Mouse (Mus musculus): ENCODE data around the gene Pi4kb. TPM values are rescaled to one million over a fixed set of nuclear protein-coding genes. Genes with fewer than 3 reads are reported as not detected.

Pi4kb gene
- total RNA-seq (2023) = 10 to 100 TPM; 35.3 to 38.0 TPM

DNA sequence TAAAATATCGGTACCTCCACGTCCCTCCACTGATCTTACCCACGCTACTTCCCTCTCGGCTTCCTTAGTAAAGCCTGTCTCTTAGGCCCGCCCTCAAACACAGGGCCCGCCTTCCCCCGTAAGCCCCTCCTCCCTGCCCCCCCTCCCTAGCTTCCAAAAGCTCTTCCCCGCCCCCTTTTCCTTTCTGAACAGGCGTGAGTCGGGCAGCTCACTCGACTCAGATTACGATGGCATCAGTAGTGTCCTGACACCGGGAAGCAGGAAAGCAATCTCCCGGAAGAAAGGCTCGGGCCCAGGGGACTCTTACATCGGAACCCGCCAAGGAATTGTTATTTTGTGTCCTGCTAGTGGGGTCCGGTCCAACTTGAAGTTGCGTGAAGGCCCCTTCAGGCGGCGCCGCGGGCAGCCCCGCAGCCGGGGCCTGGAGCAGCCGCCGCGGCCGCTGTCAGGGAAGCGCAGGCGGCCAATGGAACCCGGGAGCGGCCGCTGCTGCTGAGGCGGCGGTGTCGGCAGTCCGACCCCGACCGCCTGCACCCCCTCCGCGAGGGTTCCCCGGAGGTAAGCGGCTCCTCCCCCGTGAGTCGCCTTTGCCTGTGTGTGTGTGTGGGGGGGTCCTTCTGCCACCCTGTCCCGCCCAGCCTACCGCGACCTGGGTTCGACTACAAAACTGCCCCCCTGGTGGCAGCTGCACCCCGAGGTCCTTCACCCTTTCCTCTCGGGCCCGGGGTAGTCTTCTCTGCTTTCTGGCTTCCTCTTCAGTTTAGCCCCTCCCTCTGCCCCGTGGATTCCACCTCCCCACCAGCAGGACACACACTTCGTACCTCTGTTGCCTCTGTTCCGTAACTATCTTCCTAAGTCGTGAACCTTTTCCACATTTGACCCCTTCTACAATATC, at the start of gene Pi4kb:
TSS of gene Pi4kb (plus strand) at position 204 of the 895 bp plus-strand sequence.

DNA sequence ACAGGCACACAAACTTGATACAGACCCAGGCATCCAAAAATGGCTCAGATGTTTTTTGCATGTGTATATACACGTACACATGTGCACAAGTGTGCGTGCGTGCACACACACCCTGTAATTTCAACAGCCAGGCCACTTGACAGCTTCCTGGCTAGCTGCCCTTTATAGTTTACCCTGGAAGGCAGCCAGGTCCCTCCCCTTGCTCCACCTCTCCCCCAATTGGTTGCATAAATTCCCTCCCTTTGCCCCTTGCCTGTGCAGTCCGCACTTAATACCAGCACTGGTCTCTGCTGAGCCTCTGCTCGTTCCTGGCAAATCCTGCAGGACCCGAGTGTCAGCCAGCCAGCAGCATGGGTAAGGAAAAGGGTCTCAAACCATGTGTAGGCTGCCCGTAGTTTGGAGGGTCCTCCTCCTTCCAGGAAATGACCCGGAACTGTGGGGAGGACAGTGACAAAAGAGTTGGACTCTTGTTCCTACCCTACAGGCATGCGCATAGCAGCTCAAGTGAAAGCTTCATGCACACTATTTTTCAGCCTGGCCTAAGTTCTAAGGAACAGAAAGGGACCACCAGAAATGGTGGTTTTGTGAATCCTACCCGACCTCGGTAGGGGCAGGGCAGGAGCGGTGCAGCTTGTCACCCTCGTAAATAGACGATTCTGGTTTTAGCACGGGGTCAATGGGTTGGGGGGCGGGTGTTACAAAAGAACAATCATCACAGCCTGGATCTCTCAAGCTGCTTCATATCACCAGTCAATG, 41.5 kb upstream of the Pi4kb start, which contains the start of gene Selenbp1:
TSS of gene Selenbp1 (plus strand) at position 248 of the 756 bp plus-strand sequence.

DNA sequence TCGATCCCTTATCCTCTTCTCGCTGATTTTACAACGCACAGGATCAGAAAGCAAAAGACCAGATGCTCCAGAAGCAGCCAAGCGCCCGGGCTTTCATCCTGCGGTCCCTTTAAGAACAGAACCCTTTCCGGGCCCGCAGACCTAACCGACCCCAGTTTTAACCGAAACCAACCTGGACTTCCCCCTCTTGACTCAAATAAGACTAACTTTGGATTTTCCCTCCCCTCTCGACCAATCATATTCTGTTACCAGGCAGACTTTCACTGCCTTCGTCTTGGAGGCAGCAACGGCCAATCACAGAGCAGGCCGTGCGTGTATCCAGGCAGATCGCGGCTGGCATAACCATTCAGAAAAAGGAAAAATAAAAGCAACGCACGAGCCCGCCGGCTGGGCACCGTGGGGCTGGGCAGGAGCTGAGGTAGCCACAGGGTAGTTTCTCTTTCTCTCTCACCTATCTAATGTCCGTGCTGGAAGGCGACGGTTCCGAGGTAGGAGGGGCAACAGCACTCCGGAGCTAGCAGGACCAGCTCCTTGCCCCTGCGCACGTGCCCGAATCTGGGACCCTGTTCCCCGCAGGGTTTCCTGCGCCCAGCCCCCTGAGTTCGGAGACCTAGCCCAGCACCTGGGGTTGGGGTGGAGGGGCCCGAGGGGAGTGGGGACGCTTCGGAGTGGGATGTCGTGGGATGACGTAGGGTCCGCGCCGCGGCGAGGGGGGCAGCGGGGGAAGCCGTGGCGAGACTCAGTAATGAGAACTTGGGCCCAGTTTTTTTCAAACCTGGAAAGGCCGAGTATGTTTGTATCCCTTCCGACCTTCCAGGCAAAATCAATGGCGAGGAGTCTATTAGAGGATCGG, 20.5 kb upstream of the Pi4kb start, which contains the start of gene Rfx5:
TSS of gene Rfx5 (plus strand) at position 312 of the 853 bp plus-strand sequence.

DNA sequence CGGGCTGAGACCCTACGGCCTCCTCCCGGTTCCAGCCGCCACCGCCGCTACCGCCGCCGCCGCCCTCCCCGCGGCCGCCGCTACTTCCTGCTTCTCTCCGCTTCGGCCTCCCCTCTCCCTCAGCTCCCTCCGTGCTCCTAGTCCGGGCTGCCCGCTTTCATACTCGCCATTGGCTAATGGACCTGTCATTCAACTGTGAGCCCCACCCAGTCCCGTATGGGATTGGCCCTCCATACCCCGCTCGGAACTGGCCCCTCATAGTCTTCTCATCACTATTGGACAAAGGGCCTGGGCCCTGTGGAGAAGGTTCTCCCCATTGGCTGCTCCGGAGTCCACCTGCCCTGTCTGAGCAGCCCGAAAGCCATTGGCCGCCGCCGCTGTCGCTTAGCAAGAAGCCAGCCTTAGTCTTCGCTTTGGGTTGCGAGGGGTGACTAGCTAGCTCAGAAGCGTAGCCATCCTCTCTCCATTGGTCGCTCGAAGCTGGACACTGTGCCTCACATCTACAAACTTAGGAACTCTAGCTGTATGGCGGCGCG, 40.9 kb downstream of the Pi4kb start, which contains the start of gene Zfp687:
TSS of gene Zfp687 (minus strand) at position 112 of the 536 bp plus-strand sequence.

DNA sequence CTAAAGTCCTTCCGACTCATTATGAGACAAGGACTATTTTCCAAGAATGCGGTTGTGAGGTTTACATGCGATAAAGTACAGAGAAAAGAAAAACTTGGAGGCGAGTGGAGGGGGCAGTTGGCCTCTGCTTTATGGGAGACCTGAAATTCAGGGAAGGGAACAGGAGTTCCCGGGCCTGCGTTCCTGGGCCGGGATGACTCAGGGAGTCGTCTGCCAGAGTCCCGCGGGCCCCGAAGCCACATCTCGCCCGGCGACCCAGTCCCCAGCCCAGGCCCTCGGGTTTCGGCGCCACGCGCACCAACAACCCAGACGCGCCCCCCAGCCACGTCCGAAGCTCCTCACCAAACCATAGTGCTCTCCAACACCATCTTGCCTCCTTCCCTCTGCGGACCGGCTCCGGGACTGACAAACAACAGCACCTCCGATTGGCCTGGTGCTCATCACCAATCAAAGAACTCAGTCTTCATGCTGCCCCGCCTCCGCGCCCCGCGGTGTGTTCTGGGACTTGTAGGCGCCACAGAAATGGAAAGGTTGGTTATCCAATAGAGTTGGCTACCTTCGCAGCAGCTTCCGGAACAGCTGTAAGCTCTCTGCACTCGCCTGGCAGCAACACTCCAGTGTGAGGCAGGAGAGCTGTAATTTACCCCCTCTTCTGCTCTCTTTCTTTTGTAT, 67.8 kb downstream of the Pi4kb start, which contains the start of gene Psmd4:
TSS of gene Psmd4 (minus strand) at position 449 of the 672 bp plus-strand sequence.

Other genes with a start within 250 kb of the Pi4kb start
- gene Cgn, start 188.2 kb upstream of the Pi4kb start, total RNA-seq (2023) = 1 to 10 TPM; 2.5 to 3.0 TPM
- gene Pogz, start 137.2 kb upstream of the Pi4kb start, total RNA-seq (2023) = 10 to 100 TPM; 23.5 to 28.4 TPM
- gene Psmb4, start 87.8 kb upstream of the Pi4kb start, total RNA-seq (2023) = 100 to 1,000 TPM; 191 to 202 TPM
- gene Selenbp1, start 41.7 kb upstream of the Pi4kb start, total RNA-seq (2023) = 10 to 100 TPM; 21.7 to 22.7 TPM
- gene Rfx5, start 20.7 kb upstream of the Pi4kb start, total RNA-seq (2023) = 10 to 100 TPM; 18.2 to 18.3 TPM
- 10 to 100 TPM; 52.3 to 57.1 TPM for gene Zfp687, start 40.7 kb downstream of the Pi4kb start, total RNA-seq (2023)
- gene Psmd4, start 67.9 kb downstream of the Pi4kb start, total RNA-seq (2023) = 10 to 100 TPM; 87.5 to 94.1 TPM
- gene Pip5k1a, start 132.2 kb downstream of the Pi4kb start, total RNA-seq (2023) = 10 to 100 TPM; 24.1 to 25.7 TPM
- 10 to 100 TPM; 31.7 to 35.6 TPM for gene Vps72, start 136.3 kb downstream of the Pi4kb start, total RNA-seq (2023)
- 1 to 10 TPM in 1 of 2 experiments, under 1 TPM in 1; 0.91 to 1.3 TPM for gene Tmod4, start 149.7 kb downstream of the Pi4kb start, total RNA-seq (2023)
- gene Scnm1, start 159.3 kb downstream of the Pi4kb start, total RNA-seq (2023) = 10 to 100 TPM; 40.4 to 48.0 TPM
- 1 to 10 TPM; 2.0 to 2.4 TPM for gene Lysmd1, start 159.4 kb downstream of the Pi4kb start, total RNA-seq (2023)
- 10 to 100 TPM; 91.8 to 96.8 TPM for gene Tnfaip8l2, start 167.6 kb downstream of the Pi4kb start, total RNA-seq (2023)
- under 1 TPM; 0.26 to 0.33 TPM for gene Sema6c, start 185.7 kb downstream of the Pi4kb start, total RNA-seq (2023)
- 10 to 100 TPM; 39.2 to 39.9 TPM for gene Gabpb2, start 243.2 kb downstream of the Pi4kb start, total RNA-seq (2023)